Mouse (Mus musculus) liver, embryonic 16.5 days (tissue): ENCODE data around the gene Slc6a17. TPM values are rescaled to one million over a fixed set of nuclear protein-coding genes. Genes with fewer than 3 reads are reported as not detected.

ENCODE experiments used
- ATAC-seq: fragments of 200-750 bp; cut with Nextera tagmentation; 2 replicates; pipeline ENCODE4 v1.8.0; 2017; ENCODE audit warnings: low read depth, mild to moderate bottlenecking, moderate number of reproducible peaks, moderate library complexity
- H3K27ac ChIP-seq: fragments of 300-500 bp; sonication (generic); 2 replicates; pipeline ENCODE4 v1.5.1; 2014; ENCODE audit warnings: mild to moderate bottlenecking, low read length
- H3K27me3 ChIP-seq: fragments of 300-500 bp; sonication (generic); 2 replicates; pipeline ENCODE4 v1.6.1; 2014; ENCODE audit warnings: low read depth, low read length, mixed read lengths; ENCODE audit not compliant: control insufficient read depth, insufficient read depth
- H3K36me3 ChIP-seq: fragments of 300-500 bp; sonication (generic); 2 replicates; pipeline ENCODE4 v1.6.1; 2014; ENCODE audit warnings: mild to moderate bottlenecking; ENCODE audit not compliant: control insufficient read depth, insufficient read depth
- H3K4me1 ChIP-seq: fragments of 300-500 bp; sonication (generic); 2 replicates; pipeline ENCODE4 v1.6.1; 2014; ENCODE audit warnings: low read depth, low read length, mixed read lengths; ENCODE audit not compliant: control insufficient read depth
- H3K4me2 ChIP-seq: fragments of 300-500 bp; sonication (generic); 2 replicates; pipeline ENCODE4 v1.6.1; 2014; ENCODE audit warnings: low read depth, low read length, mixed read lengths
- H3K4me3 ChIP-seq: fragments of 300-500 bp; sonication (generic); 2 replicates; pipeline ENCODE4 v1.5.1; 2014; ENCODE audit warnings: low read depth, mild to moderate bottlenecking, low read length
- H3K9ac ChIP-seq: fragments of 300-500 bp; sonication (generic); 2 replicates; pipeline ENCODE4 v1.6.1; 2014; ENCODE audit warnings: low read depth, low read length
- H3K9me3 ChIP-seq: fragments of 300-500 bp; sonication (generic); replicated peaks from 2 replicates; pipeline ENCODE4 v1.6.1; 2016; ENCODE audit warnings: low read length; ENCODE audit not compliant: control insufficient read depth
- WGBS: fragments of 180-500 bp; shearing (Covaris S2); extraction: QIAGEN DNeasy Blood & Tissue Kit; methylation state at CpG from one replicate; pipeline ENCODE4 v1.1.7; 2014; ENCODE audit not compliant: insufficient replicate concordance; 5-methylcytosine and 5-hydroxymethylcytosine counted together
- polyA plus RNA-seq: library from polyadenylated mRNA; unstranded; fragments of >200 nt; fragmentation: Nextera tagmentation; extraction: Ambion mirVana; gene quantifications from 2 replicates; pipeline ENCODE4 v1.2.1, GENCODE M21; 2015

Slc6a17 gene
- polyA plus RNA-seq, 1 experiment from 2014 or later: 0.08 TPM

GRCm38 (mm10) chr3:107546956-107547355 is 29.1 kb upstream of the Slc6a17 start:
- 42% methylated on average over 2 of the region's 2 CpGs for WGBS
- no peak for ATAC-seq

GRCm38 (mm10) chr3:107545716-107546412 is 28.0 kb upstream of the Slc6a17 start:
- Histone ChIP-seq H3K4me2 (no peak overlapping the region), H3K9ac (no peak overlapping the region), H3K9me3 (no peaks in the 10 kb centered on the region), H3K27me3 (no peaks in the 10 kb centered on the region), H3K36me3 (no peaks in the 10 kb centered on the region), H3K4me3 (no peak overlapping the region), H3K27ac (no peak overlapping the region), H3K4me1 (no peaks in the 10 kb centered on the region)
- no peak for ATAC-seq
- 41% methylated on average over 10 of the region's 10 CpGs for WGBS

More at GRCm38 (mm10) chr3:107546956-107547355, 29.1 kb upstream of the Slc6a17 start:
- Histone ChIP-seq H3K4me1 (no peaks in the 10 kb centered on the region), H3K9ac (no peak overlapping the region), H3K4me2 (no peak overlapping the region), H3K27ac (no peak overlapping the region), H3K4me3 (no peak overlapping the region), H3K27me3 (no peaks in the 10 kb centered on the region), H3K36me3 (no peaks in the 10 kb centered on the region), H3K9me3 (no peaks in the 10 kb centered on the region)

GRCm38 (mm10) chr3:107545278-107545677 is 27.5 kb upstream of the Slc6a17 start:
- Histone ChIP-seq H3K36me3 (no peaks in the 10 kb centered on the region), H3K4me3 (no peak overlapping the region), H3K4me2 (no peak overlapping the region), H3K9me3 (no peaks in the 10 kb centered on the region), H3K27me3 (no peaks in the 10 kb centered on the region), H3K9ac (no peak overlapping the region), H3K27ac (no peak overlapping the region), H3K4me1 (no peaks in the 10 kb centered on the region)
- no peak for ATAC-seq
- WGBS: 51% methylated on average over 5 of the region's 5 CpGs

GRCm38 (mm10) chr3:107543158-107544080 is 25.6 kb upstream of the Slc6a17 start:
- Histone ChIP-seq H3K27me3 (0 out of 2 replicates have a peak, but pooled peaks cover 2% of the 10 kb centered on the region), H3K4me2 (no peak overlapping the region), H3K27ac (no peak overlapping the region), H3K4me3 (no peak overlapping the region), H3K4me1 (no peaks in the 10 kb centered on the region), H3K9ac (no peak overlapping the region), H3K36me3 (no peaks in the 10 kb centered on the region), H3K9me3 (no peaks in the 10 kb centered on the region)
- no peak for ATAC-seq
- 57% methylated on average over 8 of the region's 8 CpGs for WGBS

GRCm38 (mm10) chr3:107542584-107542983 is 24.8 kb upstream of the Slc6a17 start:
- no peak for ATAC-seq
- H3K4me3 ChIP-seq: no peak overlapping the region
- no peak overlapping the region for H3K9ac ChIP-seq
- H3K27ac ChIP-seq: no peak overlapping the region
- WGBS: 45% methylated on average over 4 of the region's 4 CpGs
- H3K27me3 ChIP-seq: 0 out of 2 replicates have a peak, but pooled peaks cover 2% of the 10 kb centered on the region
- no peaks in the 10 kb centered on the region for H3K4me1 ChIP-seq
- H3K36me3 ChIP-seq: no peaks in the 10 kb centered on the region
- H3K9me3 ChIP-seq: no peaks in the 10 kb centered on the region
- no peak overlapping the region for H3K4me2 ChIP-seq

GRCm38 (mm10) chr3:107537504-107537889 is 19.7 kb upstream of the Slc6a17 start:
- Histone ChIP-seq H3K27ac (no peak overlapping the region), H3K4me3 (no peak overlapping the region), H3K27me3 (peaks cover 2% of the 10 kb centered on the region; the same call in 1 of the 2 replicates), H3K4me2 (no peak overlapping the region), H3K4me1 (no peaks in the 10 kb centered on the region), H3K9me3 (no peaks in the 10 kb centered on the region), H3K36me3 (no peaks in the 10 kb centered on the region), H3K9ac (no peak overlapping the region)
- no peak for ATAC-seq
- 29% methylated on average over 8 of the region's 8 CpGs for WGBS

- WGBS: 10% methylated on average over 17 of the region's 17 CpGs
- Histone ChIP-seq H3K4me3 (no peak overlapping the region), H3K9me3 (no peaks in the 10 kb centered on the region), H3K9ac (no peak overlapping the region), H3K27ac (no peak overlapping the region), H3K4me1 (no peaks in the 10 kb centered on the region), H3K36me3 (no peaks in the 10 kb centered on the region), H3K4me2 (no peak overlapping the region), H3K27me3 (peaks cover 2% of the 10 kb centered on the region; the same call in 1 of the 2 replicates)
- no peak for ATAC-seq
Measured at GRCm38 (mm10) chr3:107536810-107537503, 19.1 kb upstream of the Slc6a17 start.

- Histone ChIP-seq H3K27ac (no peak overlapping the region), H3K27me3 (peaks cover 2% of the 10 kb centered on the region; the same call in 1 of the 2 replicates), H3K9ac (no peak overlapping the region), H3K36me3 (no peaks in the 10 kb centered on the region), H3K4me2 (no peak overlapping the region), H3K4me3 (no peak overlapping the region), H3K4me1 (no peaks in the 10 kb centered on the region), H3K9me3 (no peaks in the 10 kb centered on the region)
- no peak for ATAC-seq
- WGBS: 57% methylated on average over 7 of the region's 7 CpGs
Measured at GRCm38 (mm10) chr3:107534951-107535350, 17.1 kb upstream of the Slc6a17 start.
